Mouse (Mus musculus) MEL-GATA-1-ER (cell line): Measurements from ENCODE around the gene Ephx1.

ENCODE experiments used
- DNase-seq: peaks from one replicate; pipeline ENCODE4 v3.0.0-alpha.2; 2012; ENCODE audit warnings: low read depth; ENCODE audit errors: extremely low read depth

Gene Ephx1

GRCm38 (mm10) chr1:180979484-180980251 lies 41.0 kb downstream of the Ephx1 start:
- no peak for DNase-seq

- DNase-seq = no peak
These were observed 44.5 kb downstream of the Ephx1 start for GRCm38 (mm10) chr1:180976110-180976679.

GRCm38 (mm10) chr1:180974126-180974746 lies 46.5 kb downstream of the Ephx1 start:
- peak; percentile 27 for DNase-seq

- no peak for DNase-seq
These were observed 47.8 kb downstream of the Ephx1 start for GRCm38 (mm10) chr1:180972941-180973340.

- DNase-seq = no peak
These were observed 53.4 kb downstream of the Ephx1 start for GRCm38 (mm10) chr1:180967261-180967660.

- DNase-seq = no peak
These were observed 54.2 kb downstream of the Ephx1 start for GRCm38 (mm10) chr1:180966542-180966941.

- DNase-seq = no peak
These were observed 54.9 kb downstream of the Ephx1 start for GRCm38 (mm10) chr1:180965786-180966185.

- no peak for DNase-seq
These were observed 61.9 kb downstream of the Ephx1 start for GRCm38 (mm10) chr1:180958797-180959196.

- no peak for DNase-seq
These were observed 62.7 kb downstream of the Ephx1 start for GRCm38 (mm10) chr1:180957989-180958388.

- DNase-seq = no peak
These were observed 63.7 kb downstream of the Ephx1 start for GRCm38 (mm10) chr1:180956973-180957381.

- no peak for DNase-seq
These were observed 64.3 kb downstream of the Ephx1 start for GRCm38 (mm10) chr1:180956401-180956800.

- DNase-seq = no peak
These were observed 67.9 kb downstream of the Ephx1 start for GRCm38 (mm10) chr1:180952808-180953207.

GRCm38 (mm10) chr1:180952085-180952746 lies 68.5 kb downstream of the Ephx1 start:
- no peak for DNase-seq

GRCm38 (mm10) chr1:180946448-180946847 lies 74.3 kb downstream of the Ephx1 start:
- no peak for DNase-seq

- DNase-seq = no peak
These were observed 75.4 kb downstream of the Ephx1 start for GRCm38 (mm10) chr1:180945001-180945980.

GRCm38 (mm10) chr1:180944553-180944952 lies 76.2 kb downstream of the Ephx1 start:
- DNase-seq = no peak

- no peak for DNase-seq
These were observed 76.8 kb downstream of the Ephx1 start for GRCm38 (mm10) chr1:180943896-180944295.

GRCm38 (mm10) chr1:180943032-180943644 lies 77.6 kb downstream of the Ephx1 start:
- DNase-seq = no peak

- no peak for DNase-seq
These were observed 78.3 kb downstream of the Ephx1 start, which contains the start of gene Tmem63a for GRCm38 (mm10) chr1:180942166-180943031. Gene Tmem63a (plus strand): TSS chr1:180942344.
